Mouse (Mus musculus) intestine, embryonic 15.5 days (tissue): ENCODE measurements around the gene Tbpl2. TPM values are rescaled to one million over a fixed set of nuclear protein-coding genes. Genes with fewer than 3 reads are reported as not detected.

Experiments used
- polyA plus RNA-seq: library from polyadenylated mRNA; unstranded; fragments of >200 nt; fragmentation: Nextera tagmentation; extraction: Ambion mirVana; gene quantifications from 2 replicates; pipeline ENCODE4 v1.2.1, GENCODE M21; 2015

The Tbpl2 gene
- polyA plus RNA-seq, 1 experiment from 2014 or later = not detected

Other genes with a start within 250 kb of the Tbpl2 start
- 2.1 and 2.2 TPM in 2 replicates for gene Hnmt, start 47.2 kb downstream of the Tbpl2 start, polyA plus RNA-seq
- not detected in 2 replicates for gene Il1f8, start 56.6 kb upstream of the Tbpl2 start, polyA plus RNA-seq
- gene Il1f9, start 89.9 kb upstream of the Tbpl2 start, polyA plus RNA-seq = not detected in 2 replicates
- gene Il1f6, start 118.8 kb upstream of the Tbpl2 start, polyA plus RNA-seq = not detected in 2 replicates
- not detected in 2 replicates for gene Il1f5, start 180.4 kb upstream of the Tbpl2 start, polyA plus RNA-seq
- not detected in 2 replicates for gene Il1f10, start 194.6 kb upstream of the Tbpl2 start, polyA plus RNA-seq
- 0.68 and 2.4 TPM in 2 replicates for gene Il1rn, start 240.3 kb upstream of the Tbpl2 start, polyA plus RNA-seq